Mouse (Mus musculus): Measurements from ENCODE around the gene Actbl2. TPM values are rescaled to one million over a fixed set of nuclear protein-coding genes. Genes with fewer than 3 reads are reported as not detected.
A peak's percentile ranks its signal among the peaks of the same experiment; 100 is the strongest.

The Actbl2 gene
- polyA plus RNA-seq, 1 experiment from 2014 or later = not detected

DNA sequence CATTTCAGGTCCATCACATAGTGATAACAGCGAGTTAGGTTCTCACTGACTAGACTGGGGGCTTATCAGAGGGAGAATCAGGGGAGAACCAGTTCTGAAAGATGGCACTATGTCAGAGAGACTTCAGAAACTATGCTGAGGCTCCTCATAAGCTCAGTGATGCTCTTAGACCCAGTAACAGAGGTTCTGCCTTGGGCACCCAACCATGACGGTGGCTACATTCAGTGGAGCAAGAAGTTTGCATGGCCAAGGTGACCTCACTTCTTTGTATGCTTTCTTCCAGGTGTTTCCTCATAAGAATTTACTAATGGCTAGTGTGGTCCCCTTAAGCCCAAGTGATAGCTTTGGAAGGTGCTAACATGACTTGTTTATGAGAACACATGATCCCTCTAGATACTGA lies 38.7 kb downstream of the Actbl2 start:
- no peak for TF ChIP-seq CTCF (IDR thresholded peaks at IDR 0.05; ENCODE audit: low read depth)
- no peak overlapping the region for H3K4me2 ChIP-seq
- H3K27me3 ChIP-seq (ENCODE audit: insufficient read depth, low read length) = no peaks in the 10 kb centered on the region
- WGBS = 82% methylated on average over 2 of the region's 2 CpGs
- H3K4me3 ChIP-seq (ENCODE audit: low read depth, low read length) = no peak overlapping the region
- H3K27ac ChIP-seq (ENCODE audit: low read depth) = no peak overlapping the region
- no peaks in the 10 kb centered on the region for H3K36me3 ChIP-seq (ENCODE audit: insufficient read depth)
- H3K9ac ChIP-seq = no peak overlapping the region
- DNase-seq = no peak
- no peaks in the 10 kb centered on the region for H3K9me3 ChIP-seq (ENCODE audit: low read depth, low read length)
- no peak for ATAC-seq (ENCODE audit: insufficient read depth)
- peaks cover 15% of the 10 kb centered on the region for H3K4me1 ChIP-seq (ENCODE audit: insufficient read depth)

DNA sequence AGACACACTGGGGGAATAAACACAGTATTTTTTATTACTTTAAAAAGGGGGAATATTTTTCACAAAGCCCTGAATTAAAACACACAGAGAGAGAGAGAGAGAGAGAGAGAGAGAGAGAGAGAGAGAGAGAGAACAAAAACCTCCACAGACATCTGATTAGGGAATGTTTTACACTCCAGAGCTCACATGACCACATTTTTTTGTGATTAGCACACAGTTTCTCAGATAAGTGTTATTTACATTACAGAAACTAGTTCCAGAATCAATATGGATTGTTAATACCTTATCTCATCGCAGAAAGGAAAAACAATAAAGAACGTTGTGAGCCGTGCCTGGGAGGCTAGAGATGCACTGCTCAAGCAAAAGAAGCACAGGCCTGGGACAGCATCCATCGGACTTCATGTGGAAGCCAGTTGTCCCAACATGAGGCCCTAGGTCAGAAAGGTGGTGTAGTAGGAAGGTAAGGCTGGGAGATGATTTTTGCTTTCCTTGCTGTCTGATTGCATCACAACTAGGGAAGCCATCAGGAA lies 40.2 kb downstream of the Actbl2 start:
- Histone ChIP-seq H3K27ac (ENCODE audit: low read depth) (peak overlapping the region; percentile 48), H3K36me3 (ENCODE audit: insufficient read depth) (no peaks in the 10 kb centered on the region), H3K9ac (no peak overlapping the region), H3K9me3 (ENCODE audit: low read depth, low read length) (no peaks in the 10 kb centered on the region), H3K4me3 (ENCODE audit: low read depth, low read length) (no peak overlapping the region), H3K27me3 (ENCODE audit: insufficient read depth, low read length) (no peaks in the 10 kb centered on the region), H3K4me2 (no peak overlapping the region), H3K4me1 (ENCODE audit: insufficient read depth) (peaks cover 15% of the 10 kb centered on the region)
- DNase-seq (peak; percentile 60), ATAC-seq (ENCODE audit: insufficient read depth) (no peak)
- WGBS = 32% methylated on average over 4 of the region's 4 CpGs
- no peak for TF ChIP-seq CTCF (IDR thresholded peaks at IDR 0.05; ENCODE audit: low read depth)

- WGBS = 36% methylated on average over 5 of the region's 5 CpGs
- Histone ChIP-seq H3K27ac (ENCODE audit: low read depth) (0 out of 2 replicates have a peak overlapping the region, but pooled peaks have one; percentile 33), H3K4me3 (ENCODE audit: low read depth, low read length) (no peak overlapping the region), H3K9me3 (ENCODE audit: low read depth, low read length) (no peaks in the 10 kb centered on the region), H3K4me1 (ENCODE audit: insufficient read depth) (peaks cover 16% of the 10 kb centered on the region), H3K9ac (no peak overlapping the region), H3K36me3 (ENCODE audit: insufficient read depth) (no peaks in the 10 kb centered on the region), H3K4me2 (no peak overlapping the region), H3K27me3 (ENCODE audit: insufficient read depth, low read length) (no peaks in the 10 kb centered on the region)
- TF ChIP-seq CTCF (IDR thresholded peaks at IDR 0.05; ENCODE audit: low read depth) = no peak
- DNase-seq = no peak
- ATAC-seq (ENCODE audit: insufficient read depth) = no peak
These were observed 41.2 kb downstream of the Actbl2 start for GRCm38 (mm10) chr13:111296029-111296428.

GRCm38 (mm10) chr13:111297614-111298013 lies 42.8 kb downstream of the Actbl2 start:
- no peak for TF ChIP-seq CTCF (IDR thresholded peaks at IDR 0.05; ENCODE audit: low read depth)
- Histone ChIP-seq H3K9ac (no peak overlapping the region), H3K4me3 (ENCODE audit: low read depth, low read length) (no peak overlapping the region), H3K36me3 (ENCODE audit: insufficient read depth) (no peaks in the 10 kb centered on the region), H3K4me2 (no peak overlapping the region), H3K4me1 (ENCODE audit: insufficient read depth) (0 out of 2 replicates have a peak, but pooled peaks cover 3% of the 10 kb centered on the region), H3K9me3 (ENCODE audit: low read depth, low read length) (no peaks in the 10 kb centered on the region), H3K27me3 (ENCODE audit: insufficient read depth, low read length) (no peaks in the 10 kb centered on the region), H3K27ac (ENCODE audit: low read depth) (no peak overlapping the region)
- DNase-seq = no peak
- no peak for ATAC-seq (ENCODE audit: insufficient read depth)
- WGBS = 93% methylated on average over 6 of the region's 6 CpGs

DNA sequence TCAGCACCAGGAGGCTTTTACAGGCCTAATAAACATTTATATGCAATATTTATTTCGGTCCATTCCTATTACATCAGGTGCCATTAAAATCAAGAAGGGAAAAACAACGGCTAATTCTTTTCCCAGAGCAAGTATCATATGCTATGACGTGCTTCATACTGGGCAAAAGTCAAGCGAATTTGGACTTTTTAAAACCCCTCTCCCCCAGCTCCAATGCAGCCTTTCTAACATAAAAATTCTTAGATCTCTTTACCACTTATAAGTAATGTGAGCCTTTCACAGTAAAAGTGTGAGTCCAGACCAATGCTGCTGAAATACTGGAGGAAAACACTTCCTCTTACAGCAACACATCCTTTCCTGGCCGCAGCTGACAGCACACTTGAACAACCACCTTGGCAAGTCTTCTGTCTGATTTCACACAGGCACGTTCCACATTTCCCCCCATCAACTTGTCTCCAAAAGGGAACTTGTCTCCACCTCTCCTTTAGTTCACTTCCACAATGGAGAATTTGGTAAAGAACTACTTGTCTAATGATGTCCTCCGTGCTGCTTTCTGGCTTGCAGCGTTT lies 44.4 kb downstream of the Actbl2 start:
- WGBS = 78% methylated on average over 8 of the region's 8 CpGs
- no peak for TF ChIP-seq CTCF (IDR thresholded peaks at IDR 0.05; ENCODE audit: low read depth)
- Histone ChIP-seq H3K36me3 (ENCODE audit: insufficient read depth) (no peaks in the 10 kb centered on the region), H3K9ac (no peak overlapping the region), H3K27ac (ENCODE audit: low read depth) (no peak overlapping the region), H3K4me2 (no peak overlapping the region), H3K9me3 (ENCODE audit: low read depth, low read length) (no peaks in the 10 kb centered on the region), H3K4me3 (ENCODE audit: low read depth, low read length) (no peak overlapping the region), H3K4me1 (ENCODE audit: insufficient read depth) (0 out of 2 replicates have a peak, but pooled peaks cover 5% of the 10 kb centered on the region), H3K27me3 (ENCODE audit: insufficient read depth, low read length) (no peaks in the 10 kb centered on the region)
- ATAC-seq (ENCODE audit: insufficient read depth) (no peak), DNase-seq (no peak)

DNA sequence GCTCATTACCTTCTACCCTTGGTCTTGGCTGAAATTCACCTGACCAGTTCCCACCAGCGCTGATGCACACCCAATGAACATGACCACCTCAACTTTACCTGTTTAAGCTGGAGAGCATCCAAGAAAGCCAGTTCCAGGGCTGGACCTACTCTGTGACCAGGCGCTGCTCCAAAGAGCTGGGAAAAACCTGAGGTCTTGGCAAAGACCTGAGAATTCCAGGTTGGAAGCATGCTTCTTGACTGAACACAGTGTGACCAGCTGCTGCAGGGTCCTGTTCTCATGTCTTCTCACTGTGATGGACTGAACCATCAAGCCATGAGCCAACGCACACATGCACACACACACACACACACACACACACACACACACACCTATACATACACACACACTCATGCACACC lies 46.0 kb downstream of the Actbl2 start:
- no peak overlapping the region for H3K4me2 ChIP-seq
- H3K4me1 ChIP-seq (ENCODE audit: insufficient read depth) = 0 out of 2 replicates have a peak, but pooled peaks cover 5% of the 10 kb centered on the region
- H3K27me3 ChIP-seq (ENCODE audit: insufficient read depth, low read length) = no peaks in the 10 kb centered on the region
- no peak overlapping the region for H3K27ac ChIP-seq (ENCODE audit: low read depth)
- ATAC-seq (ENCODE audit: insufficient read depth) (no peak), DNase-seq (no peak)
- no peak overlapping the region for H3K4me3 ChIP-seq (ENCODE audit: low read depth, low read length)
- H3K9me3 ChIP-seq (ENCODE audit: low read depth, low read length) = no peaks in the 10 kb centered on the region
- WGBS = 94% methylated on average over 3 of the region's 3 CpGs
- H3K36me3 ChIP-seq (ENCODE audit: insufficient read depth) = no peaks in the 10 kb centered on the region
- no peak overlapping the region for H3K9ac ChIP-seq
- no peak for TF ChIP-seq CTCF (IDR thresholded peaks at IDR 0.05; ENCODE audit: low read depth)

- H3K9ac ChIP-seq = no peak overlapping the region
- WGBS = 25% methylated on average over 2 of the region's 2 CpGs
These were observed 46.6 kb downstream of the Actbl2 start for GRCm38 (mm10) chr13:111301431-111301830.

More at GRCm38 (mm10) chr13:111301431-111301830, 46.6 kb downstream of the Actbl2 start:
- no peaks in the 10 kb centered on the region for H3K9me3 ChIP-seq (ENCODE audit: low read depth, low read length)
- H3K4me3 ChIP-seq (ENCODE audit: low read depth, low read length) = no peak overlapping the region
- no peak for TF ChIP-seq CTCF (IDR thresholded peaks at IDR 0.05; ENCODE audit: low read depth)
- H3K4me1 ChIP-seq (ENCODE audit: insufficient read depth) = 0 out of 2 replicates have a peak, but pooled peaks cover 5% of the 10 kb centered on the region
- H3K36me3 ChIP-seq (ENCODE audit: insufficient read depth) = no peaks in the 10 kb centered on the region
- no peak overlapping the region for H3K4me2 ChIP-seq
- no peaks in the 10 kb centered on the region for H3K27me3 ChIP-seq (ENCODE audit: insufficient read depth, low read length)
- ATAC-seq (ENCODE audit: insufficient read depth) (no peak), DNase-seq (peak; percentile 27)
- no peak overlapping the region for H3K27ac ChIP-seq (ENCODE audit: low read depth)

Measured in lung, embryonic 14.5 days (tissue).